Mouse (Mus musculus): Measurements from ENCODE around the gene Gm28047.
"Not testable (repeated sequence)": the region's sequence is repeated elsewhere in the genome, so short reads cannot be mapped to it uniquely, and the experiment has no call there.

The Gm28047 gene

DNA sequence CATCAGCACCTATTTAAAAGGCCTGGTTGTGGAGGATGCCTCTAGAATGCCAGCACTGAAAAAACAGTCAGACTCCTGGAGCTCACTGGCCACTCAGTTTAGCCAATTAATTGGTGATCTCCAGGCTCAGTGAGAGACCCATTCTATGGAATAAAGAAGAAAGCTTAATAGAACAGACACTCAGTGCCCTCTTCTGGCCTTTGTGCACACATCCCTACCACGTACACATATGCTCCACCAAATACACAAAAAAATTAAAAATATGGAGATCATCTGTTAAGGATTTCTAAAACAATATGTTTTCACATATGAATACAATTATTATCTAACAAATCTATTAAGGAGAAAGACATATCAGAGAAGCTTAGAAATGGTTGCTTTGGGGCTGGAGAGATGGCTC, 4.1 kb downstream of the Gm28047 start:
- DNase-seq (ENCODE audit: low spot score), result no peak

- DNase-seq (ENCODE audit: low spot score), result no peak
These were observed 5.4 kb downstream of the Gm28047 start for GRCm38 (mm10) chr15:102619486-102619885.

- DNase-seq (ENCODE audit: low spot score), result no peak
These were observed 7.2 kb downstream of the Gm28047 start for GRCm38 (mm10) chr15:102617654-102618053.

DNA sequence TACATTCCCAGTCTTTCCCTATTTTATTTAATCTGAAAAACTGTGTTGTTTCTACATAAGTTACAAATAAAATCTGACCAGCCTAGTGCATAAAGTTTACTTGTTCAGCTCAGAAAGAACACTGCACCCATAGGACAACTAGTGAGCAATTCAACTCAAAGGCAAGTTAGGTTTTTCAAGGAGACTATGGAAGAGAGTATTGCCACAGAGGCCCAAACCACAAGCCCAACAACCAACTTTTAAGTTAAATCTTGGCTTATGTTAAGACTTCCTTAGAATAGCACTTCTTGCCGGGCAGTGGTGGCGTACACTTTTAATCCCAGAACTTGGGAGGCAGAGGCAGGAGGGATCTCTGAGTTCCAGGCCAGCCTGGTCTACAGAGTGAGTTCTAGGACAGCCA, 8.7 kb downstream of the Gm28047 start:
- DNase-seq (ENCODE audit: low spot score), result no peak

GRCm38 (mm10) chr15:102614224-102614623, 10.6 kb downstream of the Gm28047 start:
- no peak for DNase-seq (ENCODE audit: low spot score)

DNA sequence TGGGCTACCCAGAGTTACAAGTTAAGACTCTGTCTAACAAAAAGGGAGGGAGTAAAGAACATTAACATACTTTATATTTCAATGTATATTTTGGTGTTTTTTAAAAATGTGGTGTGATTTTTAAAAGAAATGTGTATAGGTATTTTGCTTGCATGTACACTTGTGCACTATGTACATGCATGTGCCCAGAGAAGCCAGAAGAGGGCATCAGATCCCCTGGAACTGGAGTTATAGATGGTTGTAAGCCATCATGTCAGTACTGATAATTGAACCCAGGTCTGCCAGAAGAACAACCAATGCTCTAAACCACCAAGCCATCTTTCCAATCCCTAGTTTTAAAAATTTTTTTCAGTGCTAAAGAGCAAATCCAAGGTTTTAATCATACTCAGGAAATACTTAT, 11.9 kb downstream of the Gm28047 start:
- DNase-seq (ENCODE audit: low spot score), result no peak

DNA sequence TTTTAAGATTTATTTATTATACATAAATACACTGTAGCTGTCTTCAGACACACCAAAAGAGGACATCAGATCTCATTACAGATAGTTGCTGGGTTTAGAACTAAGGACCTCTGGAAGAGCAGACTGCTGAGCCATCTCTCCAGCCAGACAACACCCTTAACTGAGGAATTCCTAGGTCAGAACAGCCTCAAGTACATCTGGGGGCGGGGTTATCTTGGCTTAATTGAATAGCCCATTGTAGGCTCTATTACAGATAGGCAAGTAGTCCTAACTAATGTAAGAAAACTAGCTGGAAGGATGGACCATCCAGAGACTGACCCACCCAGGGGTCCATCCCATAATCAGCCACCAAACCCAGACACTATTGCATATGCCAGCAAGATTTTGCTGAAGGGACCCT, 16.3 kb downstream of the Gm28047 start:
- DNase-seq (ENCODE audit: low spot score), result not testable (repeated sequence)

- no peak for DNase-seq (ENCODE audit: low spot score)
These were observed 30.7 kb downstream of the Gm28047 start for GRCm38 (mm10) chr15:102593996-102594656.

GRCm38 (mm10) chr15:102592674-102593073, 32.2 kb downstream of the Gm28047 start:
- DNase-seq (ENCODE audit: low spot score), result no peak

GRCm38 (mm10) chr15:102590567-102590966, 34.3 kb downstream of the Gm28047 start:
- DNase-seq (ENCODE audit: low spot score), result no peak

DNA sequence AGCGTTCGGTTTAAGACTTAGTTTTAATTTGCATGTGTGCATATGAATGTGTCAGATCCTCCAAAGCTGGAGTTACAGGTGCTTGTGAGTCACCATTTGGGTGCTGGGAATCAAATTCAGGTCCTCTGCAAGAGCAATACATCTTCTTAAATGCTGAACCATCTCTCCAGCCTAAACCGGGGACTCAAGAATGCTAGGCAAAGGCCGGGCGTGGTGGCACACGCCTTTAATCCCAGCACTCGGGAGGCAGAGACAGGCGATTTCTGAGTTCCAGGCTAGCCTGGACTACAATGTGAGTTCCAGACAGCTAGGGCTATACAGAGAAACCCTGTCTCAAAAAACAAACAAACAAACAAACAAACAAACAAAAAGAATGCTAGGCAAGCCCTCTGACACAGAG, 35.0 kb downstream of the Gm28047 start:
- no peak for DNase-seq (ENCODE audit: low spot score)

DNA sequence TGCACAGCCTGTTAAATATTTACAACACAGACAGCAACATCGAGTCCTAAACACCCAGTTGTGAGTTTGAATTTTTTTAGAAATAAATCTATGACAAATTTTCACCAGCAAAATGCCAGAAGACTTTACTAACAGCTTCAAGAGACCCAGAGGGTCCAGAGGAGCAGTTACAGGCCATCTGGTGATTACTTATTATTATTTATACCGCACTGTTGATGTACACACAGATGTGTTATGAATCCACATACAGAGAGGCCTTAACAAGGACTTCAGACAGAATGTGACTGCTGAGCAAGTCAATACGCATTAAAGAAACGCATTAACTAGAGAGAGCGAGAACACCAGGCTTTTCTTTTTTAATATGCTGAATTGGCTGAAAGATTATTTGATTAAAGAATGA, 39.4 kb downstream of the Gm28047 start:
- DNase-seq (ENCODE audit: low spot score), result no peak

DNA sequence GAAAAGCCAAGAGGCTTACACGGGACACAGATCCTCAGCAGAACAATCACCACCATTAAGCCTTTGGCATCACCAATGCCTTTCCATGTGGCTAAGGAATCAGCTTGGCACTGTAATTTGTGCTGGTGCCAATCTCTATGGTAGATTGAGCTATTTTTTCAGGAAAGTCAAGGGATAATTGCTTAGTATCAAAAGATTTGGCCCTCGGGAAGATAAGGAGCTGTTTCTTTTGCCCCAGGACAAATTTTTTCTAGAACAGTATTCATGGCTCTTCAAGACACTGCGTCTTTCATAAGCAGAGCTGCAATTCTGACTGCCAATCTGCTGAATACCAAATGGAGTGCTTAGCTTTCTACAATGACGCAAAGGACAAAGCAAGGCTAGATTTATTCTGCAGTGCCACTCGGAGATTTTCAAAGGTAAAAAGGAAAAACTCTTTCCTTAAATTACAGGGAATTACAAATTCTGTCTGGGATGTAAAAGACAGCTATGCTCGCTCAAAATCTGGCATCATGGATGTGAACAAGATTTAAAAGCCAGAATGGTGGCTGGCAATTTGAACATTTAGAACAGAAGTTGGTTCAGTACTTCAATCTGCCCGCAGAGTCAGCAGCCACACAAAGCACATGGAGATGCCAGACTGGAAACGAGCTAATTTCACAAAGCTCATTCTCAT, 41.0 kb downstream of the Gm28047 start:
- DNase-seq (ENCODE audit: low spot score), result no peak

DNA sequence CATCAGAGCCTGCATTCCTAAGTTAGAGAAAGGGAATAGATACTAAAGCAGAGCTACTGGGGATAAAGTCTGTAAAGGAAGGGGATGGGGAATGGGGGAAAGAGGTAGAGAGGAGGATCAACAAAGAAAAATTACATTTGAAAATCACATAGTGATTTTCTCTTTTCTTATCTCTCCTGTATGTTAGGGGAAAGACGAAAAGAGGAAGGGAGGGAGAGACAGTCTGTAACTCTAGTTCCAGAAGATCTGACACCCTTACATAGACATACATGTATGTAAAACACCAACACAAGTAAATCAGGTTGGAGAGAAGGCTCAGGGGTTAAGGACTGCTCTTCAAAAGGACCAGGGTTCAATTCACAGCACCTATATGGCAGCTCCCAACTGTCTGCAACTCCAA, 43.7 kb downstream of the Gm28047 start:
- DNase-seq (ENCODE audit: low spot score), result no peak

DNA sequence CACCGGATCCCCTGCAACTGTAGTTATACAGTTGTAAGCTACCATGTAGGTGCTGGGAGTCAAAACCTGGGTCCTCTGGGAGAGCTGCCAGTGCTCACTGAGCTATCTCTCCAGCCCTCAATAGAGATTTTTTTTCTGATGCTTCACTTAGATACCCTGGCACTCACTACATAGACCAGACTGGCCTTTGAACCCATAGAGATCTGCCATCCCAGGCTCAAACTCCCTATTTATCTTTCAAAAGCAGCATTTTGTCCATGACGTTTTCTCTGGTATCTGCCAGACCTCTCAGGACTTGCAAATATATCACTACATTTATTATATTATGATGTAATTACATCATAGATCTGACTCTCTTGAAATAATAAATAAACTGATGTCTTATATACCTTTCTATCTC, 46.5 kb downstream of the Gm28047 start:
- no peak for DNase-seq (ENCODE audit: low spot score)

DNA sequence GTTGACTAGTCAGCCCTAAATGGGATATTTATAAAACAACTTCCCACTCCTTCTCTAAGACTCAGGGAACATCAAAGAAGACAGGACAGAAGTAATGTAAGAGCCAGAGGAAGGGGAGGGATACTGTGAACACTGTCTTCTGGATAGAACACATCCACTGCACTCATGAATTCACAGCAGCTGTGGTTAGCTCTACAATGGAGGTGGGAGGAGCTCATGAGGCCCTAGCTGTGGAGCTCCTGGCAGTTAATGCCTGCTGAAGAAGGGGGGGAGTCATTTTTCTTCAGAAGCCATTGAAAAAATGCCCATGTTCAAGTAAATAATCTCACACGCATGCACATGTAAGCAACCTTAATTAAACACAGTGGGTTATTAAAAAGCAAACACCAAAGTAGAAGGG, 47.9 kb downstream of the Gm28047 start:
- no peak for DNase-seq (ENCODE audit: low spot score)

- DNase-seq (ENCODE audit: low spot score), result no peak
These were observed 52.8 kb downstream of the Gm28047 start for GRCm38 (mm10) chr15:102572081-102572480.

- DNase-seq (ENCODE audit: low spot score), result no peak
These were observed 57.0 kb downstream of the Gm28047 start for GRCm38 (mm10) chr15:102567849-102568248.

- DNase-seq (ENCODE audit: low spot score), result no peak
These were observed 61.2 kb downstream of the Gm28047 start for GRCm38 (mm10) chr15:102563681-102564080.

DNA sequence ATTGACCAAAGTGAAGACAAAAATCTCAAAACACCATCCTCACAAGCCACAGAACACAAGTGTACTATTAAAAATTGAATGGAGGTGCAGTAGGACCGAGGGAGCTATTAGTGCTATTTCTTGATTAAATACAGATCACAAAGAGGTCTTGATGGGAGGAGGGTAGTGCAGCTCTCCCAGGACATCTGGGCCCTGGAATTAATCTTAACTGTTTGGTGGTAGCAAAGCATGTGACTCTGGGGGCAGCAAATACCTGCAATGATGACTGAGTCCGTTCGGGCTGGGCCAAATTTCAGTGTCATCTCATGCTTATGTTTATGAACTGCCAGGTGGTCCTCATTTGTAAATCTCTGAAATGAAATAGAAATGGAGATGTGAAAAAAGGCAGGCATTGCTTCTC, 61.8 kb downstream of the Gm28047 start:
- no peak for DNase-seq (ENCODE audit: low spot score)

DNA sequence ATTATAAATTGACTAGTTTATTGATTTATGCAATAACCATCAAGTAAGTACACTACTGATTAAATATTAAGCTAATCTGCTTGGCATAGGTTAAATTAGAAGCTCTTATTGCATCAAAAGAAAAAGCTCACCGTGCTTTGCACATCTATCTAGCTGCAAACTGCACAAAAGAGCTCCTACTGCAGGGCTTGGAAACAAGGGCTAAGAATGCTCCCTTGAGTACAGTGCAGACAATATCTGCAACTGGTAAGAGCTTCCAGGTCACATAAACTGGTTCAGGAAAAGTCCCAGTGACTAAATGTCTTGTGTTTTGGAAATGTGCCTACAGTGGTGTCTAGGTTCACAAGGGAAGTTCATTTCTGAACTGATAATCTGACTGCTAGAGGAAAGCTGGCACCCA, 62.4 kb downstream of the Gm28047 start:
- no peak for DNase-seq (ENCODE audit: low spot score)

GRCm38 (mm10) chr15:102557580-102557979, 67.3 kb downstream of the Gm28047 start:
- DNase-seq (ENCODE audit: low spot score), result no peak

DNA sequence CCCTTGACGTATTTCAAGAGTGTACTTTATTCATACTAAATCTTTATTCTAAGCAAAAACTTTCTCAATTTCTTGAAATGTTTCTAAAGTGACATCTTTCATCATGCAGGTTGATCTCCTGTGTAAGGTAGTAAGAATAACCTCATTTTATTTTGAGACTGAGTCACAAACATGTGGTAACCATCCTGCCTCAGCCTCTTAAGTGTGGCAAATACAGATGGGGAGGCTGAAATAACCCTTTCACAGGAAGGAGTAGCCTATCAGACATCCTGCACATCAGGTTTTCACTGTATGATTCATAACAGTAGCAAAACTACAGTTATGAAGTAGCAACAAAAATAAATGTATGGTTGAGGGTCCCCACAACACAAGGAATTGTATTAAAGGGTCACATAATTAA, 69.3 kb downstream of the Gm28047 start:
- no peak for DNase-seq (ENCODE audit: low spot score)

GRCm38 (mm10) chr15:102552599-102552998, 72.3 kb downstream of the Gm28047 start:
- no peak for DNase-seq (ENCODE audit: low spot score)

All from embryo, embryonic 10 days (tissue).